Mouse (Mus musculus): ENCODE measurements around the gene Pygo2. TPM values are rescaled to one million over a fixed set of nuclear protein-coding genes. Genes with fewer than 3 reads are reported as not detected.
A peak's percentile ranks its signal among the peaks of the same experiment; 100 is the strongest.
"Not testable (repeated sequence)": the region's sequence is repeated elsewhere in the genome, so short reads cannot be mapped to it uniquely, and the experiment has no call there.

The Pygo2 gene
- polyA plus RNA-seq, 1 experiment from 2014 or later: 10.1 TPM

DNA sequence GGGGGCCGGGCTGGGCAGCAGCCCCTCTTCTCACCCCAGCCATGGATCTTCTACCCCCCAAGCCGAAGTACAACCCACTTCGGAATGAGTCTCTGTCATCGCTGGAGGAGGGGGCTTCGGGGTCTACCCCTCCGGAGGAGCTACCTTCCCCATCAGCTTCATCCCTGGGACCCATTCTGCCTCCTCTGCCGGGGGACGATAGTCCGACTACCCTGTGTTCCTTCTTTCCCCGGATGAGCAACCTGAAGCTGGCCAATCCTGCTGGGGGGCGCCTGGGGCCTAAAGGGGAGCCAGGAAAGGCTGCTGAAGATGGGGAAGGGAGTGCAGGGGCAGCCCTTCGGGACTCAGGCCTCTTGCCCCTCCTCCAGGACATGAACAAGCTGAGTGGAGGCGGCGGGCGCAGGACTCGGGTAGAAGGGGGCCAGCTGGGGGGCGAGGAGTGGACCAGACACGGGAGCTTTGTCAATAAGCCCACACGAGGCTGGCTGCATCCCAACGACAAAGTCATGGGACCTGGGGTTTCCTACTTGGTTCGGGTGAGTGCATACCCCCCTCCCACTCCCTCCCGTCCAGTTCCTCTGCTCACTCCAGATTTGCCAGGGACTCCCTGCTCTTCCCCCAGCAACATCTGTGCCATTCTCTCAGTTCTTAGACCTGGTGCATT is 8.1 kb upstream of the Pygo2 start:
- Histone ChIP-seq H3K4me2 (peak overlapping the region; percentile 95), H3K27me3 (no peaks in the 10 kb centered on the region), H3K27ac (replicated peaks) (peak overlapping the region; percentile 84), H3K9me3 (replicated peaks) (no peaks in the 10 kb centered on the region), H3K36me3 (replicated peaks) (peaks cover 46% of the 10 kb centered on the region), H3K9ac (peak overlapping the region; percentile 72), H3K4me1 (replicated peaks) (peaks cover 84% of the 10 kb centered on the region), H3K4me3 (replicated peaks) (peak overlapping the region; percentile 63)
- 28% methylated on average over 22 of the region's 22 CpGs for WGBS (ENCODE audit: insufficient replicate concordance)
- ATAC-seq (ENCODE audit: insufficient read depth): no peak

- 45% methylated on average over 6 of the region's 6 CpGs for WGBS (ENCODE audit: insufficient replicate concordance)
- peaks cover 87% of the 10 kb centered on the region for H3K4me1 ChIP-seq (replicated peaks)
- ATAC-seq (ENCODE audit: insufficient read depth): no peak
- no peaks in the 10 kb centered on the region for H3K27me3 ChIP-seq
- peak overlapping the region; percentile 63 for H3K4me3 ChIP-seq (replicated peaks)
- H3K36me3 ChIP-seq (replicated peaks): peaks cover 53% of the 10 kb centered on the region
- peak overlapping the region; percentile 72; the same call in 1 of the 2 replicates for H3K9ac ChIP-seq
- H3K9me3 ChIP-seq (replicated peaks): no peaks in the 10 kb centered on the region
- H3K27ac ChIP-seq (replicated peaks): peak overlapping the region; percentile 84
- H3K4me2 ChIP-seq: peak overlapping the region; percentile 95
Observed at GRCm38 (mm10) chr3:89422556-89423205, 7.3 kb upstream of the Pygo2 start.

DNA sequence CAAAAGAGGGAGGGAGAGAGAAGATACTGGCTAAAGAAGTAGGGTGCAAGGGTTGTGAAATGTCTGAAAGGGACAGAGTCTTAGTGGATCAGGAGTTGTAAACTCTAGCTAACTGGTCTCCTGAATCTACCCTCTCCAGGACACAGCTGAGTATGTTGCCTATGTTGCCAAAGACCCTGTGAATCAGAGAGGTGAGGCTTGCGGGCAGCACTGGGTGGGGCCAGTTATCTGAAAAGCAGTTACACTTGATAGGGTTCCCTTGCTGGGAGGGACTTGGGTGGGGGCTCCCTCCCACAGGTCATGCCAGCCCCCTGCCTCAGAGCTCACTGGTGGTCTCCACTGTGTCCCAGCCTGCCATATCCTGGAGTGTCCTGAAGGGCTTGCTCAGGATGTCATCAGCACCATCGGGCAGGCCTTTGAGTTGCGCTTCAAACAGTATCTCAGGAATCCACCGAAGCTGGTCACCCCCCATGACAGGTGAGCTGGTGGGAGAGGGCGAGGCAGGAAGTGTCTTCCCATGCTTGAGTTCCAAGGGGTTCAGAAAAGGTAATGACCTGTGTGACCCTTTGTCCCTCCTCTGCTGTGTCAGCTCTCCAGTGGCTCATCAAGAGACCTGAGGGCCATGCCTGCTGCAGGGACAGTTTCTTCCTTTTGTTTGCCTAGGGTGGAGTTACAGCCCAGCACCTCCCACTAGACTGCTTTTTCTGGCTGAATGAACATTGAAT is 5.4 kb upstream of the Pygo2 start:
- Histone ChIP-seq H3K36me3 (replicated peaks) (peaks cover 66% of the 10 kb centered on the region), H3K27ac (replicated peaks) (peak overlapping the region; percentile 84), H3K4me2 (peak overlapping the region; percentile 95), H3K9me3 (replicated peaks) (no peaks in the 10 kb centered on the region), H3K4me1 (replicated peaks) (peaks cover 81% of the 10 kb centered on the region), H3K27me3 (no peaks in the 10 kb centered on the region), H3K9ac (peak overlapping the region; percentile 22; the same call in 1 of the 2 replicates), H3K4me3 (replicated peaks) (peak overlapping the region; percentile 21)
- 48% methylated on average over 5 of the region's 5 CpGs for WGBS (ENCODE audit: insufficient replicate concordance)
- peak; percentile 36 for ATAC-seq (ENCODE audit: insufficient read depth)

DNA sequence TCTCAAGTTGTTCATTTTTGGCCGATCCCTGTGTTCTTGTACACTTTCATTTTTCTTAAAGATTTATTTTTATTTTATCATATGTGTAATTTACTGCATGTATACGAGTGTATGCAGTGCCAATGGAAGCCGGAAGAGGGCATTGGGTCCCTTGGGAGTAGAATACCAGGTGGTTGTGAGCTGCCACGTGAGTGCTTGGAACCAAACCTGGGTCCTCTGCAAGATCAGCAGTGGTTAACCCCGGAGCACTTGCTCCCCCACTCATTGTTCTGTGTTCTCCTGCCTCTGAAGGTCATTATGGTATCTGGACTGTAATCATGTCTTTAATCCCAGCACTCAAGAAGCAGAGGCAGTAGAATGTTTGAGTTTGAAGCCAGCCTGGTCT is 4.9 kb upstream of the Pygo2 start:
- H3K4me3 ChIP-seq (replicated peaks): 0 out of 2 replicates have a peak overlapping the region, but pooled peaks have one; percentile 36
- H3K4me2 ChIP-seq: peak overlapping the region; percentile 95
- H3K4me1 ChIP-seq (replicated peaks): peaks cover 80% of the 10 kb centered on the region
- no peaks in the 10 kb centered on the region for H3K27me3 ChIP-seq
- H3K36me3 ChIP-seq (replicated peaks): peaks cover 66% of the 10 kb centered on the region
- no peak for ATAC-seq (ENCODE audit: insufficient read depth)
- H3K9ac ChIP-seq: no peak overlapping the region
- WGBS (ENCODE audit: insufficient replicate concordance): 66% methylated on average over 5 of the region's 5 CpGs
- H3K9me3 ChIP-seq (replicated peaks): no peaks in the 10 kb centered on the region
- peak overlapping the region; percentile 84 for H3K27ac ChIP-seq (replicated peaks)

DNA sequence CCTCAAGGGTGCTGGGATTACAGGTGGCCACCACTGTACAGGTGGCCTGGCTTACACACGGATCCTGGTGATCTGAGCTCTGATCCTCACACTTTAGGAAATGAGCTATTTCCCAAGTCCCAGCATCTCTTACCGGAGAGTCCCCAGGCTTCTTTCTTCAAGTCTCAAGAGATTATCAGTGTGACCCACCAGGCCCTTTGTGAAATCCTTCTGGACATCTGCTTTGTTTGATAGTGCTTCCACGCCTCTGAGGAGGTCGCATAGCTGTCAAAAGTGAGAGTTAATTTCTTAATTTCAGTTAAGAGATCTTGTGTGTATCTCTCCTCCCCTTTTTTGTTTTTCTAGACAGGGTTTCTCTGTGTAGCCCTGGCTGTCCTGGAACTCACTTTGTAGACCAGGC is 4.1 kb upstream of the Pygo2 start:
- Histone ChIP-seq H3K27me3 (no peaks in the 10 kb centered on the region), H3K9ac (peak overlapping the region; percentile 56), H3K9me3 (replicated peaks) (no peaks in the 10 kb centered on the region), H3K4me2 (peak overlapping the region; percentile 95), H3K27ac (replicated peaks) (peak overlapping the region; percentile 84), H3K36me3 (replicated peaks) (peaks cover 66% of the 10 kb centered on the region), H3K4me3 (replicated peaks) (peak overlapping the region; percentile 36), H3K4me1 (replicated peaks) (peaks cover 77% of the 10 kb centered on the region)
- ATAC-seq (ENCODE audit: insufficient read depth): no peak
- WGBS (ENCODE audit: insufficient replicate concordance): 19% methylated on average over 4 of the region's 4 CpGs

DNA sequence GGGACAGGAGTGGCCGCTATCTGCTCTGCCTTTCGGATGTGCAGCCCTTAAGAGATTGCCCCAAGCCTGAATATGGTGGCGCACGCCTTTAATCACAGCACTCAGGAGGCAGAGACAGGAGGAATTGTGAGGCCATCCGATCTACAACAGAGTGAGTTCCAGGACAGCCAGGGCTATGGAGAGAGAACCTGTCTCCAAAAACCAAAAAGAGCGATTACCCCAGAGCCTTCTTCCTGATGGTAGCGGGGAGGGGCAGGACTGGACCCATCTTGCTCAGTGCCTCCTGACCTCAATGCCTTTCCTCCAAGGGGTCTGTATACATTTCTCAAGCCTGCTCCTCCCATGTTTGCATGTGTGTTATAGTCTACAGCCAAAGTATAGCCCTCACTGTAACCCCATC is 993 bp upstream of the Pygo2 start:
- 92% methylated on average over 7 of the region's 7 CpGs for WGBS (ENCODE audit: insufficient replicate concordance)
- not testable (repeated sequence) for H3K9ac ChIP-seq; H3K9me3 ChIP-seq (replicated peaks); H3K4me3 ChIP-seq (replicated peaks); ATAC-seq (ENCODE audit: insufficient read depth); H3K27ac ChIP-seq (replicated peaks); H3K27me3 ChIP-seq; H3K4me2 ChIP-seq
- peaks cover 60% of the 10 kb centered on the region for H3K4me1 ChIP-seq (replicated peaks)
- peaks cover 70% of the 10 kb centered on the region for H3K36me3 ChIP-seq (replicated peaks)

- WGBS (ENCODE audit: insufficient replicate concordance): 89% methylated on average over 8 of the region's 8 CpGs
- ATAC-seq (ENCODE audit: insufficient read depth): no peak
- Histone ChIP-seq H3K9ac (no peak overlapping the region), H3K27me3 (no peaks in the 10 kb centered on the region), H3K36me3 (replicated peaks) (peaks cover 44% of the 10 kb centered on the region), H3K4me2 (no peak overlapping the region), H3K9me3 (replicated peaks) (no peaks in the 10 kb centered on the region), H3K4me1 (replicated peaks) (peaks cover 42% of the 10 kb centered on the region), H3K27ac (replicated peaks) (no peak overlapping the region), H3K4me3 (replicated peaks) (no peak overlapping the region)
Observed at GRCm38 (mm10) chr3:89432606-89433005, 2.6 kb downstream of the Pygo2 start.

- Histone ChIP-seq H3K9ac (no peak overlapping the region), H3K4me3 (replicated peaks) (no peak overlapping the region), H3K36me3 (replicated peaks) (peaks cover 30% of the 10 kb centered on the region), H3K27me3 (no peaks in the 10 kb centered on the region), H3K4me1 (replicated peaks) (peaks cover 46% of the 10 kb centered on the region), H3K9me3 (replicated peaks) (no peaks in the 10 kb centered on the region), H3K27ac (replicated peaks) (no peak overlapping the region), H3K4me2 (no peak overlapping the region)
- 76% methylated on average over 11 of the region's 11 CpGs for WGBS (ENCODE audit: insufficient replicate concordance)
- no peak for ATAC-seq (ENCODE audit: insufficient read depth)
Observed at GRCm38 (mm10) chr3:89434532-89434931, 4.5 kb downstream of the Pygo2 start.

DNA sequence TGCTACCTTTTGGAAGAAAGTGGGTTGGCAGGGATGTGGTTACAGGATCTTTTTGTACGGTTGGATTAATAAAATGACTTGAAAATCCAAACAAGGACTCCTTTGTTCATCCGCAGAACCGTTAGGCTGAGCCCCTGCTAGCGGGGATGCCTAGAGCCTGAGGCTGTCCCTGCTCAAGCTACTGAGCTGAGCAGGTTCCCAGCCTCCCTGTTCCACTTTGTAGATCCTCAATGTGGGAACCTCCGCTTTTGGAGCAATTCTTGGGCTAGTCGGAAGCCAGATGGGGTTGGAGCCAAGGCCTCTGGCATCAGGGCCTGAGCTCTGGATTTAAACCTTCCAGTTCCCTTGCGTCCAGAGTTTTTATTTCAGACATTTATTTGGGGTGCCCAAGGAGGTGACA is 5.0 kb downstream of the Pygo2 start:
- H3K4me3 ChIP-seq (replicated peaks): no peak overlapping the region
- no peak overlapping the region for H3K27ac ChIP-seq (replicated peaks)
- H3K4me1 ChIP-seq (replicated peaks): peaks cover 41% of the 10 kb centered on the region
- WGBS (ENCODE audit: insufficient replicate concordance): 80% methylated on average over 7 of the region's 7 CpGs
- H3K9ac ChIP-seq: no peak overlapping the region
- ATAC-seq (ENCODE audit: insufficient read depth): no peak
- no peak overlapping the region for H3K4me2 ChIP-seq
- H3K36me3 ChIP-seq (replicated peaks): peaks cover 30% of the 10 kb centered on the region
- no peaks in the 10 kb centered on the region for H3K9me3 ChIP-seq (replicated peaks)
- H3K27me3 ChIP-seq: no peaks in the 10 kb centered on the region

- ATAC-seq (ENCODE audit: insufficient read depth): peak; percentile 72
- H3K4me1 ChIP-seq (replicated peaks): peaks cover 31% of the 10 kb centered on the region
- peak within 1 kb of the TSS; percentile 68 for H3K4me2 ChIP-seq
- H3K9me3 ChIP-seq (replicated peaks): no peaks in the 10 kb centered on the region
- H3K27ac ChIP-seq (replicated peaks): peak within 1 kb of the TSS; percentile 56
- peak within 1 kb of the TSS; percentile 51 for H3K9ac ChIP-seq
- WGBS (ENCODE audit: insufficient replicate concordance): 5% methylated on average over 16 of the region's 16 CpGs
- peaks cover 30% of the 10 kb centered on the region for H3K36me3 ChIP-seq (replicated peaks)
- no peaks in the 10 kb centered on the region for H3K27me3 ChIP-seq
- H3K4me3 ChIP-seq (replicated peaks): peak within 1 kb of the TSS; percentile 57
Observed at GRCm38 (mm10) chr3:89436176-89437113, 6.4 kb downstream of the Pygo2 start, which contains the start of gene Pbxip1. Gene Pbxip1 (plus strand): TSS chr3:89436706.
